Mouse (Mus musculus) frontal cortex, postnatal 14 days (tissue): ENCODE results near the gene Aim2.

Source experiments
- DNase-seq, 2 experiments: peaks; one replicate each; pipeline ENCODE4 v3.0.0; 2022; ENCODE audit warnings: low spot score in 2 of 2

The Aim2 gene

DNA sequence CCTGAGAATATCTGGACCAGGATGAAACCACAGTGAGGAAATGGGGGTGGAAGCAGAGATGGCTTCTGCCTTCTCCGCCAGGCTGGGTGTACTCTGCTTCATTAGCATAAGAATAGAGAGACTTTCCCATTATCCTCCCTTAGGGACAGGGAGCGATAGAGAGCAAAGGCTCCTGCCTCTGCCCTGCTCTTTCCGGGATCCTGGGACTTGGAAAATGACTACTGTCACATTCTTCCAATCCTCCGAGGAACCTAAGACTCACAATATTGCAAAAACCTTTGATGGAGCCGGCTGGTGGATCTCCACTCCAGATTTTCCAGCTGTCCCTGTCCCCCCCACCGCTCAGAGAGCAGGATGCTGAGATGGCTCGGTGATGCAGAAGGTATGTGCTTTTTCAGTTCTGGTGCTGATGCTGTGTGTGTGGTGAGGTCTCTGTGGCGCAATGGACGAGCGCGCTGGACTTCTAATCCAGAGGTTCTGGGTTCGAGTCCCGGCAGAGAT is 39.3 kb downstream of the Aim2 start:
- peak; percentile 92 to 95 for DNase-seq

GRCm38 (mm10) chr1:173391754-173392153 is 41.1 kb downstream of the Aim2 start:
- DNase-seq = no peak

GRCm38 (mm10) chr1:173398323-173398970 is 47.8 kb downstream of the Aim2 start:
- peak in 1 of 2 experiments; percentile 76 for DNase-seq

DNA sequence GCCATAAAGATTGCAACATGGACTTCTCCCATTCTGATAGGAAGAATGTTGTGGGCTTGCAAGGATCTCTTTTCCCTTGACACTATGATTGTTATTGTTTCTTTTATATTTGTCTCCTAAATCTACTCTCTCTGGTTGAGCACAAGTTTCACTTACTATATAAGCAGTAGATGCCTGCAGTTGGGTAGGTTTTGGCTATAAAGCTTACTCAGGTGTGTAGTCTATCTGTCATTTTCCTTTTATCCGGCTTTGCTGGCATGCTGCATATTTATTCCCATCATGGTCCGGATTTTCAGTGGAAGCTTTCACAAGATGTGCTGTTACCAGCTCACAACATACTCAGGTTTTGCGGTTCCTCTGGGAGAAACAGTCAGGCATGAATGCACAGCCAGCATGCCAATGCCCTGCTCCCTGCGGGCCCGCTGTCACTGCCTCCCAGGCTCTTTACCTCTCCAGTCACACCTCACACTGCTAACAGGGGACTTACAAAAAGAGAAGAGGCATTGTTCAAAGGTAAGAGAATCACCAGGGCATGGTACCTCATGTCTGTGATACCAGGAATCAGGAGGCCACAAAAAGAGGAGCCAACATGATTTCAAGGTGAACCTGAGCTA is 54.1 kb downstream of the Aim2 start:
- no peak for DNase-seq

- no peak for DNase-seq
Measured at GRCm38 (mm10) chr1:173409066-173409465, 58.4 kb downstream of the Aim2 start.

DNA sequence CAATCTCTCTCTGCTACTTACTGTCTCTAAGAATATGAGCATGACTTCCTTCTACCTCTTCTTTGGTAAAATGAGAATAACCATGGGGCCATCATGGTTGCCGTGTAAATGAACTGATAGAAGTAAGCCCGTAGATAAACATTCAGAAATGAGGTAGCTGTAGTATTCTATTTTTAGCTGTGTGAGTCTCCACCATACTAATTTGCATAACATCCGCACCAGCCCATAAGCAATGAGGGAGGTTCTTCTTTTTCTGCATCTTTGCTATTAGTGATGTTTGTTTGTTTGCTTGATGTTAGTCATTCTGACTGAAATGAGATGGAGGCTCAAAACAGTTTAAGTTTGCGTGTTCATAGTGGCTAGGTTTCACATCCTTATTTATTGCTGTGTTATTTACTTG is 61.2 kb downstream of the Aim2 start:
- no peak for DNase-seq

DNA sequence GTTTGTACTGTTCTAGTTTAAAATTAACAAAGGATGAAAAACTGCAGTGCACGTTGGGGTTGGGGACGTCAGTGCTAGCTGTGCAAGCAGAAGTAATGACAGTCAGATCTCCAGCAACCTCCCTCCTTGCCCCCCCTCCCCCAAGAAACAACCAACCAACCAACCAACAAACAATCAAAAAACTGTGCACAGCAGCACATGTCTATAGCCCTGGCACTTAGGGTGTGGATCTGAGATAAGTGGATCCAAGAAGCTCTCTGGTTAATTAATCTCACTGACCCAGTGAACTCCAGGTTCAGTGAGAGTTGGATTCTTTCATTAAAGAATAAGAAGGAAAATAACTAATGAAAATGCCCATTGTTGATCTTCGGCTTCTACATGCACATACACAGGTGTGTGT is 64.0 kb downstream of the Aim2 start:
- no peak for DNase-seq

DNA sequence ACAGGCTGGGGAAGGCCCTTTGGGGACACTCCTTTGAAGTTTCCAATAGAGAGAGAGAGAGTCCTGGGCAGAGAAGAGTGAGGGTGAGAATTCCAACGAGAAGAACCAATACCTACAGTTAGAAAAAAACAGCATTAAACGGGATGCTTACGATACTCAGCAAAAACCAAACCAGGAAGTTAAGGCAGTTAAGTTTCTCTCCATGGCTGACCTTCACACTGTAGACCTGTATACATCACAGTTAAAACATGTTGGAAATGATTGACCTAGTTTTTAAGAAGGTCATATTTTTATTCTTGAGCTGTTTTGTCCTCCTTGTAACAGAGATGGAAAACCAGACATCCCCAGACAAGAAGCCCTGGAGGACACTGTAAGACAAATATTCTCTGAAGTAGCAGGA is 67.8 kb downstream of the Aim2 start:
- DNase-seq = no peak

DNA sequence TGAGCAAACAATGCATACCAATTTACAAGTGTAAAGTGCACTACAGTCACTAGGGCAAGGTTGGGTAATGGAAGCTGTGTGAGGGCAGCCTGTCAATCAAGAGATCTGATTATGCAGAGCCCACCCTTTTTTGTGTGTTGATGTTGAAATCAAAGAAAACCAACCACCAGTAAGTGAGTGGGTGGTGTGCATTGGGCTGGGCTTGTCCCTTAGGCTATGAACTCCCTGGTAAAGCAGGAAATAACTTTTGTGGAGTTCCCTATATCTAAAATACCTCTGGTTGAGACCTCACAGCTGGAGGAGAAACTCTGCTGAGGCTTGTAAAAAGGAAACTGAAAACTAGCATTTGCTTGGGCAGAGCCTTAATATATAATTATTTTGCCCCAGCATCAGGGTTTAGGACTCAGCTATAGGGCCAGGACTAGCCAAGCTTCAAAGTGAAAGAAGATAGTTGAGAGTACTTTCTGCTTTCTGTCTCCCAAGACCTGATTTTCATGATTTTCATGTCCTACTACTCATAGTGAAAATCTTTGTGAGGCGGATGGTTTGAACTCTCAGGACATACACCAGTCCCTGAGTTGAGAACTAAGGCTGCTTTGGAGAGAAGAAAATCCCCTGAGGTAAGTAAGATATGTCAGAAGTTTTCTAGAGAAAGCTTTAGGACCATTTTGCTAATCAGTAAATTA is 68.4 kb downstream of the Aim2 start:
- no peak for DNase-seq

- DNase-seq = peak in 1 of 2 experiments; percentile 16
Measured at GRCm38 (mm10) chr1:173420374-173420773, 69.7 kb downstream of the Aim2 start.

DNA sequence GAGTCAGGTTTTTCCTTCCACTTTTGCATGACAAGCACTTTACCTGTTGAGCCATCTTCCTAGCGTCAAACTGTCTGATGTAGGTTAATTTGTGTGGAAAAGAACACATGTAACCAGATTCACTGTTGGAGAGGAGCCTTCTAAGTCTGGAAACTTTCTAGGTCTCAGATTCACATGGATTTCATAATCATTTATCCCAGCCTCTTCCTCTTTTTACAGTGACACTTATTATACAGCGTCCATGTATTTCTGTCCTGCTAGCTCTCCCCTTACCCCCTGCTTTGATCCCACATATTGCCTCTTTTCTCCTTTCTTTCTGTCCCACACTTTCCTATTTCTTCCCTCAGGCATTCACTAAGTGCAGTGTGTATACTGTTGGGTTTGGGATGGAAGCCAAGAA is 75.7 kb downstream of the Aim2 start:
- DNase-seq = no peak

- DNase-seq = no peak
Measured at GRCm38 (mm10) chr1:173427385-173427784, 76.7 kb downstream of the Aim2 start.

DNA sequence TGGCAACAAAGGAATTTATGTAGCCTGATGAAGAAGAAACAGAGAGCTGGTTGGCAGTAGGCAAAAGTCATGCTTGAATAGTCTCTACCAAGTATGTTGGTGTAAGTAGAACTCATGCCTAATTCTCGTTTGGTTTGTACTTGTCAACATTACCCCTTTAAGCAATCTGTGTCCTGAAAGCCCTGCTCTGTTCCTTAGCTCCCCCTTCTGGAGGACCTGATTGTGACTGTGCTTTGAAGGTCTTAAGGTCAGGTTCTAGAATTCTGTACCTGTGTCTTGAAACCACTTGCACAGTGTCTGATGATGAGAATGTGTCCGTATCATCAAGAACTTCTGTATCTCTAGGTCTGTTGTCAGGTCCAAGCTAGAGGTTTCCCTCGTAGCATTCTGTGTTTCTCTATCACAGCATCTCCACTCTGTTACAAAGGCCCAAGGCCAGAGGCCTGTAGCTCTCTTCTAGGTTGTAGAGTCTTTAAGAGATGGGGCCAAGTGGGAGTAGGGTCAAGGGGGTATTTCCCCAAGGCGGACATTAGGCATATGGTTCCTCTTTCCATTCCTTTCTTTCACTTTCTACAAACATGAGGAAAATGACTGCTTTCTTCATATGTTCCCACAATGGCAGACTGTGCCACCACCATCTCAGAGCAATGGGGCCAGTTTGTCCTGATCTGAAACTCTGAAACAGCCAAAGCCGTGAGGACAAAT is 79.5 kb downstream of the Aim2 start:
- no peak for DNase-seq

DNA sequence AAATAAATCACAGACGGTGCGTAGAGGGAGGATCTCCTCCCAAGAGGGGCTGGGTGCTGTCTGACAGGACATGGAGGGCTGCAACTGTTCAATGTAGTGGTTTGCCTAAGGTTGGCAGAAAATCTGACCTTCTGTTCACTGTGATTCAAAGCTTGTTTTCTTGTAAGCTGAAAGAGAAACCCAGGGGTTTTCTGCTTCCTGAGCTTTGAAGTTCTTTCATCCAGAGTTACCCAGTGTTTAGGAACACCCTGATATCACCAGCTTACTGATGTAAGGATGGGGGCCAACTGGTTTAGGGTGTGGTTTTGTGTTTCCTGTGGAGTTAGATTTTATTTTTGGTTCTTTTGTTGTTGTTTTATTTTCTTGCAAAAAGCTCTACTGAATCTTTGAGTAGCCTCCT is 81.7 kb downstream of the Aim2 start:
- no peak for DNase-seq

- no peak for DNase-seq
Measured at GRCm38 (mm10) chr1:173437161-173437953, 86.7 kb downstream of the Aim2 start.

- DNase-seq = no peak
Measured at GRCm38 (mm10) chr1:173440681-173441080, 90.0 kb downstream of the Aim2 start.

DNA sequence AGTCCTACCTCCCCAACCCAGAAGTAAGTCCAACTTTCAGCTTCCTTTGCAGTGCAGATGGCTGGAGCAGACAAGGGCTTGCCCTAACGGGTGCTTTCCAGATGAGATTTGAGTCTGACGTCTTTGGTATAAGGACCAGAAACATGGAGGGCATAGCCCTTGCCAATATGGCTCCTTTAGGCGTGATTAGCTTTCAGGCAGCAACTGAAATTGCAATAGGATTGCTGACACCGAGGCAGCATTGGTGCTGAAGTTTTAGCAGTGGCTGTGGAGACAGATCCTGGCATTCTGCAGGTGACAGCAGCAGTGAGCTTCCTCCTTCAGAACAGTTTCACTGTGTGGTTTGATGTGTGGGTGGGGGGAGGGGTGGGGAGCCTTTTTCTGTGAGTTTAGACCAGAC is 90.5 kb downstream of the Aim2 start:
- no peak for DNase-seq

GRCm38 (mm10) chr1:173443061-173443460 is 92.4 kb downstream of the Aim2 start:
- no peak for DNase-seq

DNA sequence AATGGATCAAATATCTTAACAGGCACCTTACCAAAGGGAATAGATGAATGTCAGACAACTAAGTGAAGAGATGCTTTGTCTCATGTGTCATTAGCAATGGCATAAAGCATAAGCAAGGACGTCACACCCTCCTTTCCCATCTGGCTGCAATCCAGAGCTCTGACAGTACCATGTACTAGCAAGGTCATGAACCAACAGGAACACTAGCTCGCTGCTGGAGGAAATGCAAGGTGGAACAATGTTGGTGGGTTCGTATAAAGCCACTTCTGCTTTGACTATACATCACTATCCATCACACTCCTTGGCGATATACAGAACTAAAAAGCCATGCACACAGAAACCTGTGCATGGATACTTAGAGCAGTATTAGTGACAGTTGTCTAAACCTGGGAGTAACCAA is 96.4 kb downstream of the Aim2 start:
- DNase-seq = no peak

DNA sequence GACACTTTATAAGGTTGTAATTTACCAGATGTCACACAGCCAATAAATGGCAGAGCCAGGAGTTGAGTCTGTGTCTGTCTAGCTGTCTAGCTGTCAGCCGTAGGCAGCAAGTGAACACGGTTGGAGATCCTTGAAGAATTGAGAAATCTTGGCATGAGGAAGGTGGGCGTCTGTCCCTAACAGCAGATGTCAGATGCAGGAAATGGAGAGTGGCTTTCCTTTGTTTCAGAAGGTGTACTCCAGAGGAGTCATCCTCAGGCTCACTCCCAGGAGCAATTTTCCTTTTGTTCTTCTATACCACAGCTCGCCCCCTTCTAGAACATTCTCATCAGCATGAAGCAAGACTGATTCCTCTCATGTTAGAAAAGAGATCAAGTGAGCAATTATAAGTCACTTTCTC is 99.9 kb downstream of the Aim2 start:
- DNase-seq = no peak

DNA sequence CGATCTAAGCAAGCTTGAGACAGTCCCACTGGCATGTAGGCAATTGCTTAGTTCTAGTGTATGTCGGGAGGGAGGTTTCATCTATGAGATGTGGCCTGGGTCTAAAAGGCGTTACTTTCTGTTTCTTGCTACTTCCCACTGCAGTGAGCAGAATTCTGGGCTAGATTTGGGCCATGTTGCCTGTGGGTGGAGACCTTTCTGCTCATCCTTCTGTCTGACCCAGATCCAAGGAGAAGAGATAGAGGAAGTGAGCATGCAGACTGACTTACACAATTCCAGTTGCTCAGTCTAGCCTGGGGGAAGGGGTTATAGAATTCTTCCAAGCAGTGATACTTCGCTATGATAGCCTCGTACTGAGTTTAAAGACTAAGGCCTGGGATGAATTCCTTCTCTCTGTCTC is 101.0 kb downstream of the Aim2 start:
- no peak for DNase-seq
